Mouse (Mus musculus): ENCODE measurements around the gene Cct7.
"Not testable (repeated sequence)": the region's sequence is repeated elsewhere in the genome, so short reads cannot be mapped to it uniquely, and the experiment has no call there.

Cct7 gene

DNA sequence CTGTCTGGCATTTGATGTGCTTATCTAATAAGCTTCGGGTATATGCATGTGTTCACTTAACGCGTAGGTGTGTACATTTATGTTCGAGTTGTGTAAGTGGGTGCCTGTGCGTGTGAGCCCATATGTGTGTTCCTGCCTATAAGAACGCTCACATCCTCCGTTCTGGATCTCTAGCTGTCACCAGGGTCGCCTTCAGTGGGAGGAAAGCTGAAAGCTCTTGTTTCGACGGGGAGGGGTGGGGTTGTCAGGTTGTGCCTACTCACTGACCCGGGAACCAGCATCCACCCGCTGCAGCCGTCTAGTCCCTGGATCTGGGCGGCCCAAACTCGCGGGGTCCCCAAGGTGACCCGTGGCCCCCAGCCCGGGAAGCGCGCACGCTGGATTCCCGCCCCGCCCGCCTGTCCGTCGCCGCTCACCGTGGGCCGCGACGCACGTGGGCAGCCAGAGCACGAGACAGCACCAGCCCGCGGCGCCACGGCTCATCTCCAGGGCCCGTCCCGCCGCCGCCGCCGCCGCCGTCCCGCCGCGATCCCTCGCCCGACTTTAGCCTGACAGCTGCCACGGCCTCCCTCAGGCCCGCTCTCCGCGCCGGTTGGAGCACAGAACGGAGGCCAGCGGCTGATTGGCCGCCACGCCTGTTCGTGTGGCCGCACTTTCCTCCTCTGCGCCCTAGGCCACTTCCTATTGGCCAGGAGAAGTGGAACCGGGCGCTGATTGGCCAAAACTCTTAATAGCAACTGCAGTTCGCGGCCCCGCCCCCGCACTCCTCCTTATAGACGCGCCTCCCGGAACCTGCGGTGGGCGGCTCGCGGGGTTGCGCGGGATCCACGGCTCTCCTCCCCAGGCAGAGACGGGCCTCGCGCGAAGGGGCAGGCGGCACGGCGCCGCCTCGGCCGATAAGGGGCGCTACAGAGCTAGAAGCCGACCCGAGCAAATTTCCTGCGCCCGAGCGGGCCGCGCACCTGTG lies at the start of gene Cct7:
TSS of gene Cct7 (plus strand) at position 818 of the 967 bp plus-strand sequence.
- in situ Hi-C loops (cut with MseI, MboI) = no loop called here

GRCm38 (mm10) chr6:85402613-85403012 lies 48.7 kb upstream of the Cct7 start:
- in situ Hi-C loops (cut with MseI, MboI) = loop anchor here in 1 of 2 experiments (10.0 kb wide), 1 partner anchor 238 kb away; no protein-coding TSS in a partner anchor

DNA sequence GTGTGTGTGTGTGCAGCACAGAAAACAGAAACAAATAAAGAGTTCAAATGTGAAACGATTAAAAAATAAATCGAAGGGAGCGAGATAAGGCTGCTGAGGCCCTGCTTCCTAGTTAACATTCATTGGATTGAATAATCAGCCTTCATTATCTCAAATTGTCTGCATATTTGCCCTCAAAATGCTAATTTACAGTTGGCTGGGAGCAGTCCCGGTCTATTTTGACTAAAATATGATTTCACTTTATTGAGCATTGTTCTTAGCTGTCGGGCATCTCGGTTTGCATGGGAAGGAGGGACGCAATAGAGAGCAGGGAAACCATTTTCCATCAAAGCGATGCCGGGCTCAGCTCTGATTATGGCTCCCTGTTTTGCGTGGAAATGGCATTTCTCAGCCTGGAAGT lies 48.3 kb upstream of the Cct7 start:
- in situ Hi-C loops (cut with MseI, MboI) = loop anchor here in 1 of 2 experiments (10.0 kb wide), 1 partner anchor 238 kb away; no protein-coding TSS in a partner anchor

GRCm38 (mm10) chr6:85409003-85409402 lies 42.3 kb upstream of the Cct7 start:
- in situ Hi-C loops (cut with MseI, MboI) = loop anchor here in 1 of 2 experiments (10.0 kb wide), 1 partner anchor 244 kb away; no protein-coding TSS in a partner anchor

DNA sequence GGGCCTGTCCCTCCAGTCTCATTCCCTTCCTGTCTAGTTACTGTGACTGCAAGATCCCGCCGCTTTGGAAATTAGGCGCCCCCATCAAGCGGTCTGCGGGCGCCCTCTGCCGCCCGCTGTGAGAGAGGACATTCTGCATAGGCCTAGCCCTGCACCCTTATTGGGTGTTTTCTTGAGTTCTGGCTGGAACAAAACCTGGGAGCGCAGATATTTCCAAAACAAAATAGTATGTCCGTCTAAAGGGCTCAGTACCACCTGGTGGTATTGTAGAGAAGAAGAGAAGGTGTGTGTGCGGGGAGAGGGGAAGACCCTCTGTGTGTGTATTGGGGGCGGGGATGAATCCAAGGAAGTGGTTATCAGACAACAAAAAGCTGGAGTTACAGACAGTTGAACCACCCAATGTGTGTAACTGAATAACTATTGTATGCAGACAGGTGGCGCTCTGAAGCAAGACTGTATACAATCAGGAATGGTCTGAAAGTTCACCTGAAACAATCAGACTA lies 40.5 kb upstream of the Cct7 start:
- in situ Hi-C loops (cut with MseI, MboI) = no loop called here

DNA sequence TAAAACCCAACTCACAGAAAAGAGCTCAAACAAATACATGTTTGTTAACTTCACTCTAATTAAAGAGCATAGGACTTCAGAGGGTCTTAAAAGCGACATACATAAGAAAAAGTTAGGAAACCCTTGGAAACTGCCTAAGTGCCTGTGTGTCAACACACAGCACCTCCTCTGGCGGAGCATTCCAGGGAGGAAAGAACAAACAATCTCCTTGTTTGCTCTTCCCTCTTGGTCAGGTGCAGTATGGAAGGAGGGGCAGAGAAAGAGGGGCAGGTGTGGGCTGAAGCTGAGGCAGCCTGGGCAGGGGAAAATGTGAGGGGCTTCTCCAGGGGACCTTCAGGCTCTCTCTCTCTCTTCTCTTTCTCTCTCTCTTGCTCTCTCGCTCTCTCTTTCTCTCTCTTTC lies 35.5 kb upstream of the Cct7 start:
- in situ Hi-C loops (cut with MseI, MboI) = no loop called here

GRCm38 (mm10) chr6:85419150-85419549 lies 32.2 kb upstream of the Cct7 start:
- in situ Hi-C loops (cut with MseI, MboI) = no loop called here

DNA sequence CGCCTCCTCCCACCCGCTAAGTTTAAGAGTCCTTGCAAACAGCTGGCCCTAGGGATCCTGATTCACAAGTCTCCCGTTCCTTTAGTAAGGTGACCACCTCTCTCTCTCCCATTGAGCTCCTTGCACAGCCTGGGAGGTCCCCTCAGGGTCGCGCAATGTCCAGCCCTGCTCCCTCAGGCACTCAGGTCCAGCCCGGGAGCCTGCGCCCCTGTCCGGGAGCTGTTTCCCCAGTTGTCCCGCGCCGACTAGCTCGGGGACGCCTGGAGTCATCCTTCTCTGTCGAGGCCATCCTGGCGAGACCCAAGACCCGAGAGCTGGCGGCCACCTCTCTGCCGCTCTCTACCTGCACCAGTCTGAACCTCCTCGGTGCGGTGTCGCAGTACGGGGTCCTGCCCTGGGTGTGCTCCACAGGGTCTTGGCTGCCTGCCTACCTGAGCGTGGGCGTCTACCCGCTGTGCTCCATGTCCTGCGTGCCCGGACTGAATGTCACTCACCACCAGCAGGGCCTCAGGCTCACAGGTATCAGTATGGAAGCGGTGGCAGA lies 27.4 kb upstream of the Cct7 start, which contains the start of gene Noto:
TSS of gene Noto (plus strand) at position 51 of the 544 bp plus-strand sequence.
- in situ Hi-C loops (cut with MseI, MboI) = no loop called here

DNA sequence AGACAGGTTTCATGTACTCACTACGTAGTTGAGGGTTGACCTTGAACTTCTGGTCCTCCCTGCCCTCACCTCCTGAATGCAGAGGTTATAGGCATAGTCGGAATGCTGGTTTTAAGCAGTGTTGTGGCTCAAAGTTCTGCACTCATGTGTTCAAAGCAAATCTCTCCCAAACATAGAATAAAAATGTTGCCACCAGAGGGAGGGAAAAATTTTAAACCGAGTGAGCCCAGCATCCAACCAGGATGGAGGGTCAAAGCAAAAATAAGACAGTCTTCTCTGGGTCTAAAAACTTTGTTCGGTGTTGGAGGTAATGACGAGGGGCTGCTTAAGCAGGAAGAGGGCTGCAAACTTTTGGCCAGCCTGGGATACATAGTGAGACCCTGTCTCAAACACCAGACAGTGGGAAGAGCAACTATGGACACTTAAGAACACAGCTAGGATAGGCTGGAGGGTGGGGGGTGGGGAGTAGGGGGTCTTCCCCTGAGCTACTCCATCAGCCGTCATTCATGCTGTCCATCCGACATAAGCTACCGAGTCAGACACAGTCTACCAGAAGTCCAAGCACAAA lies 20.0 kb upstream of the Cct7 start:
- in situ Hi-C loops (cut with MseI, MboI) = no loop called here

- in situ Hi-C loops (cut with MseI, MboI) = no loop called here
Observed at GRCm38 (mm10) chr6:85431842-85432431, 19.4 kb upstream of the Cct7 start, which contains the start of gene Smyd5. Gene Smyd5, plus strand, starts transcription at chr6:85431989.

DNA sequence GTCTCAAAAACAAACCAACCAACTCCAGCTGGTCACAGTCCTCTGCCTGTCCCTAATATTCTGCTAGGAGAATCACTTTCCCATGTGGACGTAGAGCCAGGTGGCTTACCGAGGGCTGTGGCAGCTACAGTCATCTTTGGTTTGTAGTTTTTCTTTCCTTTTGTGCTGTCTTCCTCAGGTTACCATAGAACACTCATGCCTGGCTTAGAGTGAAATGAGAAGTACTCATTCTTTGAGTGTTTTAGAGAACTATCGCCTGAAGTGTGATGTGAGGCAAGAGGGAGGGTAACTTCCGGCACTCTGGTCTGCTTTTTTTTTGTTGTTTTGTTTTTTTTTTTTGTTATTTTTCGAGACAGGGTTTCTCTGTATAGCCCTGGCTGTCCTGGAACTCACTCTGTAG lies 17.4 kb upstream of the Cct7 start:
- in situ Hi-C loops (cut with MseI, MboI) = no loop called here

GRCm38 (mm10) chr6:85436204-85436603 lies 15.1 kb upstream of the Cct7 start:
- in situ Hi-C loops (cut with MseI, MboI) = no loop called here

DNA sequence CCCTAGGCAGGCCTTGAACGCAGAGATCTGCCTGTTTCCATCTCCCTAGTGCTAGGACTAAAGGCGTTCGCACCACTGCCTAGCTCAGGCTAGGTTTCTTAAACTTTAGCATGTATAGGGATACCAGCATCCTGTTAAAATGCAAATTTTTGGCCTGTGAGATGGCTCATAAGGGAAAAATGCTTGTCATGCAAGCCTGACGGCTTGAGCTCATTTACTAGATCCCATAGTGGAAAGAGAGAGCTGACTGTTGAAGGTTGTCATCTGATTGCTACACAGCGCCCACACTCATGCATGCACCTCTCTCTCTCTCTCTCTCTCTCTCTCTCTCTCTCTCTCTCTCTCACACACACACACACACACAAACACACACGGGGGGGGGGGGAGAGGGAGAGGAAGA lies 14.7 kb upstream of the Cct7 start:
- in situ Hi-C loops (cut with MseI, MboI) = no loop called here

DNA sequence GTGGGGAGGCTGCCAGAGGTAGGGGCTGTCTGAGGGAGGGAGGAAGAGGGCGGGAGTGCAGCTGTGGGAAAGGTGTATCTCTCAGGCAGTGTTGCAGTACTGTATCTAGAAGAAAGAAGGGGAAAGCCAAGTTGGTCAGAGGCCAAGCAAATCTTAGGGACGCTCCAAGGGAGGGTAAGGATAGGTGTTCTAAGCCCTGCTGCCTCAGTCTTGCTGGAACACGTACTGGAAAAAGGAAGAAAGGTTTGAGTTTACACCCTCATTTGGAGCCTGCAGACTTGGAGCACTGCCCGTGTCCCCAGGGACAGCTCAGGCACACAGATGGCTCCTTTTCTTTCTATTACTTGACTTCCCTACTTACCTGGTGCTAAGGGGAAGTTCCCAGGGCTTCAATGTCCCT lies 10.2 kb upstream of the Cct7 start:
- in situ Hi-C loops (cut with MseI, MboI) = no loop called here

- in situ Hi-C loops (cut with MseI, MboI) = no loop called here
Observed at GRCm38 (mm10) chr6:85443488-85444233, 7.7 kb upstream of the Cct7 start.

- in situ Hi-C loops (cut with MseI, MboI) = no loop called here
Observed at GRCm38 (mm10) chr6:85444266-85444965, 6.9 kb upstream of the Cct7 start.

GRCm38 (mm10) chr6:85445286-85445685 lies 6.0 kb upstream of the Cct7 start:
- in situ Hi-C loops (cut with MseI, MboI) = no loop called here

DNA sequence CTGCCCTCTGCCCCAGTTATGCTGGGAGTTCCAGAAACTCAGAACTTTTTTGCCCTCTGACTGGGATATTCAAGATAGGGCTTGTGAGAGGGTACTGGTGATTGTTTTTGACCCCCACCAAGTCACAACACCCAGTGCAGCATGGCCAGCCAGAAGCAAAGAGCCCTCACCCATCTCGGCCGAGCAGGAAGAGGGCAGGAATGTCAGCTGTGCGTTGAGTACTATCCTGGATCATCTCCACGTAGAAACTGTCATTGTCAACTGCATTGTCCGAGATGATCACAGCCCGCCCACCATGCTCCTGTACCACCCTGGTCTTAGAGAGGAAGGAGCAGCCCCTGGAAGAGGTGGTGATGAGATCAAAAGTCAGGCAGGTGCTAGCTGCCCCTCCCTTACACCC lies 4.0 kb upstream of the Cct7 start:
- in situ Hi-C loops (cut with MseI, MboI) = no loop called here

- in situ Hi-C loops (cut with MseI, MboI) = not testable (repeated sequence)
Observed at GRCm38 (mm10) chr6:85450140-85450539, 1.2 kb upstream of the Cct7 start.

DNA sequence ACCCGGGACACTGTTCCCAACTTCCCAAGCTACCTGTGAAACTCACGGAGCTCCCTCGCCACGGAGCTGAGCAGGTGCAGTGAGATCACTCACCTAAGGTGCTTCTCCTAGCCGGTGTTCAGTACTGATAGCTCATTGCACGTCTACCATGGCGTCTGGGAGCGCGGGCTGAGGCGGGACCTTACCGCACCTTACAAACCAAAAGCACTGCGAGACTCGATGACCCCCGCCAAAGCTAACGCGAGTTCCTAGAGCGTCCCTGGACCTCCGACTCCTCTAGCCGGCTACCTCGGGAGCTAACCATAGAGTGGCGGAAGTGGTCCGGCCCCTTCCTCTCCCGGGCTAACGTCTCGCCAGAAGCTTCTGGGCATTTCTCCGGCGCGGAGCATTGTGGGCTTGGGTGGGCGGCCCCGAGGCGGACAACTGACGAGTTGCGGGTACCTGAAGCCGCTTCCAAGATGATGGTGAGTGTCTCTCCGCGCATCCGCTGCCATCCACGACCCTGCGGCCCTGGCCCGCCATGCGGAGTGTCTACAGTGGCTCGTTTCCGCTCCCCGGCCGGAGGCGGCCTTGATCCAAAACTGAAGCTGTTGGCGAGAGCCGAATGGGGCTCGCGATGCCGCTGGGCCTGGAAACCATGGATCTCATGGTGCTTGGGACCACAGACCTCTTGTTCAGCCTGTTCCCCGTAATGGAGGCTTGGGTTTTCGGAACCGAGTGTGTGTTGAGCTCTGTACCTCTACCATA lies 523 bp downstream of the Cct7 start, which contains the start of gene Pradc1:
TSS of gene Pradc1 (minus strand) at position 307 of the 747 bp plus-strand sequence.
- in situ Hi-C loops (cut with MseI, MboI) = no loop called here
